Mouse (Mus musculus): Measurements from ENCODE around the gene Olfr31.

Gene Olfr31

GRCm38 (mm10) chr14:14322528-14322927 lies at the start of gene Olfr31:
TSS of gene Olfr31 (plus strand) at chr14:14322828.
- DNase-seq (ENCODE audit: low read depth) = no peak

- no peak for DNase-seq (ENCODE audit: low read depth)
Measured at GRCm38 (mm10) chr14:14294426-14294825, 28.2 kb upstream of the Olfr31 start.

DNA sequence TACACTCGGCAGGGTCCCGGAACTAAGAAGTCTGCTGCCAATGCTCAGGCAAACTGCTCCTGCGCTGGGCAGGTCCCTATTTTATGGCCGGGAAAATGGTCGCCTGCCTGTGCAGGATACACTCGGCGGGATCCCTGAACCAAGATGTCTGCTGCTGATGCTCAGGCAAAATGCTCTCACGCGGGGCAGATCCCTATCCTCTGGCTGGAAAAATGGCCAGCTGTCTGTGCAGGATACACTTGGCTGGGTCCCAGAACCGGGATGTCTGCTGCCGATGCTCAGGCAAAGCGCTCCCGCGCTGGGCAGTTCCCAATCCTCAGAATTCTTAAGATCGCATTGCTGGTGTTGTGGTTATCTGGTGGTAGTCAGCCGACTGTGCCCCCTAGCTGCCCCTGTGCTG lies 13.7 kb upstream of the Olfr31 start:
- no peak for DNase-seq (ENCODE audit: low read depth)

GRCm38 (mm10) chr14:14309416-14309815 lies 13.2 kb upstream of the Olfr31 start:
- no peak for DNase-seq (ENCODE audit: low read depth)

DNA sequence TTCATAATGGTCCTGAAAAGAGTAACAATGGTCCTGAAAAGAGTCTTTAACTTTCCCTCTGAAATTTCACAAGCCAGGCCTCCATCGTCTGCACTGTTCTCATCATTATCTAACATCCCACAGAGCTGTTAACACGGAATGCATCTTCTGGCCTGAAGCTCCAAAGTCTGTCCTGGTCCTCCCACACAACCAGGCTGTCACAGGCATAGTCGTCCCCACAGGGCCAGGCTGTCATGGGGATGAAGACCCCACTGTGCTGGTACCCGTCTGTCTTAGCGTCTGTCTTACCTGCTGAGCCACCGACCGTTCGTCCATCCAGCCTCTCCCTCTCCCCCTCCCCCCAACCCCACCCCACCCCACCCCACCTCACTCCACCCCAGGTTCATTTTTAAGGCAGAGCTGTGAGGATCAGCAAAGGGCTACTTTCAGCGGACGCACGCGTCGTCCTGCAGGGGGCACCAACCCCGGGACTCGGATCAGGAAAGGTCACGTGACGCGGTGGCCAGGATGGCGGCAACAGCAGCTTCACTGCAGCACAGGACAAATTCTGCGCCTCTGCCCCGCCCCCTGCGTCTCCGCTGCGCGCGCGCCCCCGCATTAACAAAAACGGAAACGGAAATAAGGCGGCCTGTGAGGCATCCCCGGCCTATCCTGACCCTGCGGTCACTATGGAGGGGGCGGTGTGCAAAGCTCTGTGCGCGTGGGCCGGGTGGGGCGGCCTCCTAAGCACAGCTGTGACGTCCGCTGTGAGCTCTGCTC lies 22.7 kb downstream of the Olfr31 start:
- peak; percentile 73 for DNase-seq (ENCODE audit: low read depth)

DNA sequence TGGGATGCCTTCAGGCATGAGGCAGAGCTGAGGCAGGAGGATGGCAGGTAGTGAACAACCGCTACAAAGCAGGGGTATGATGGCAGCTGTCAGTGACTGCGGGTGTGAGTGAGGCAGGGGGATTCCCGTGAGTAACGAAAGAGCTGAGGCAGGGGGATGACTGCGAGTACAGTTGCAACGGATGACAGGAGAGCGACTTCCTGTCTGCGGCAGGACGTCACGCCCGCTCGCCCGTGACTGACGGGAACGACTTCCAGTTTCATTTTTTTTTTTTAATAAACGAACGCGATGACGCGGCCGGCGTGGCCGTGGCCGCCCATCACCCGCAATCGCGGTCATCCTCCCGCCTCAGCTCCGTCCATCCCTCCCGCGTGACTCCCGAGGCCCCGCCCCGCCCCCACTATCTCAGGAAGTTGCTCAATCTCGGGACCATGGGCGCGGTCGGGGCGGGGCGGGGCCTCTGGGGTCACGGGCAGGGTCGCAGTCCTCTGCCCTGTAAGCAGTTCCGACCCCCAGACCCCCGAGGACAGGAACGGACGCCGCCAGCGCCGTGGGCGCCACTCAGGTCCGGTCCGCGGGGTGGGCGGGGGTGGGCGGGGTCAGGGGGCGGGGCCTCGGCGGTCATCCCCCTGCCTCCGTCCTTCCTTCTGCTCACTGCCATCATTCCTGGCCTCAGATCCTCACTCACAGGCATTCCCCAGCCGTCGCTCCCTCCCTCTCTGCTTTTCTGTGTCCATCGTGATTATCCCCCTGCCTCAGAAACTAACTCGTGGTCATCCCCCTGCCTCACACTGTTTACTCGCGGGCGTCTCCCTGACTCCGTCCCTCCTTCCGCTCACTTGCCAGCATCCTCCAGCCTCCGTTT lies 23.6 kb downstream of the Olfr31 start, which contains the start of gene Il3ra:
Il3ra (plus strand) TSS at position 328 of the 865 bp plus-strand sequence.
- DNase-seq (ENCODE audit: low read depth) = peak; percentile 65

- DNase-seq (ENCODE audit: low read depth) = no peak
Measured at GRCm38 (mm10) chr14:14346813-14347100, 24.1 kb downstream of the Olfr31 start.

DNA sequence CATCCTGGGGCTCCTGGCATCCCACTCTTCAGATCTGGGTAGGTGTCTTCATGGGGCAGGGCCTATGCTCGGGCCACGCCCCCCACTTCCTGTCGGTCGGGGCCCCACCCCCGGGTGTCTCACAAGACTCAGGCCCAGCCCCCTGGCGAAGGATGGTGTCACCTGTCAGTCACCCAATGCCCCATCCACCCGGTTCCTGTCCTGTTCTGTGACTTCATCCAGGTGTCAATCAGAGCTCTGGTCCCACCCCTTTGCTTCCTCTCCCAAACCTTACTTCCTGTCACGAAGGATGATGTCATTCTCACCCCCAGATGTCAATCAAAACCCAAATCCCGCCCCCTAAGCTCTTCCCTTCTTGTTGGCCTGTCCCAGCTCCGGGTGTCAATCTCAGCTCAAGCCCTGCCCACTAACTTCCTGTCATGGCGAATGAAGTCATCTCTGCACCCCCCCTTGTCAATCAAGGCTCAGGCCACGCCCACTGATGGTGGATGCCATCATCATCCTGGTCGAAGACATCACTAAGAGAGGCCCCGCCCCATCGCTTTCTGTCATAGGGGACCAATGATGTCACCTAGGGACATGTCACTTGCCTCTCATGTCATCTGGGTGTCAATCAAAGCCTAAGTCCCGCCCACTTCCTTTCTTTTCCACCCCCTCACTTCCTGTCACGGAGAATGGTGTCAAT lies 24.7 kb downstream of the Olfr31 start:
- no peak for DNase-seq (ENCODE audit: low read depth)

GRCm38 (mm10) chr14:14347836-14348621 lies 25.4 kb downstream of the Olfr31 start:
- DNase-seq (ENCODE audit: low read depth) = no peak

DNA sequence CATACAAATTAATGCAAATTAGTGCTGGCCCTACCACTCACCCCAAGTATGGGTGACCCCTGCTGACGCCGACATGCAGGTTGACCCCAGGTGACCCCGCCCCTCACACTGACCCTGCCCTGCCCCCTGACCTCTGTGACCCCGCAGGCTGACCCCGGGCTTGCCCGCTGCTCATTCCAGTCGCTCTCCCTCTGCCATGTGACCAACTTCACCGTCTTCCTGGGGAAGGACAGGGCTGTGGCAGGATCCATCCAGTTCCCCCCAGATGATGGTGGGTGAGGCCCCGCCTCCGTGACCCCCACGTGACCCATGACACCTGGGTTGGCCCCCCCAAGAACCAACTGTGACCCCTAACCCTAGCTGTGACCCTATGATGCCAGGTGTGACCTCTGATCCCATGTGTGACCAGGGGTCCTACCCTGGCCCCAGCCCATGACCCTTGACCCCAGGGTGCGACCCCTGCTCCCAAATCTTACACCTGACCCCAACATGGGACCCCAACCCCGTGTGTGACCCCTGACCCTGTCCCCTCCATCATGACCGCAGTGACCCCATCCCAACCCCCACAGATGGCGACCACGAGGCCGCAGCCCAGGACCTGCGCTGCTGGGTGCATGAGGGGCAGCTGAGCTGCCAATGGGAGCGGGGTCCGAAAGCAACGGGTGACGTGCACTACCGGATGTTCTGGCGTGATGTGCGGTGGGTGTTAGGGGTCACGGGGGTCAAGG lies 26.2 kb downstream of the Olfr31 start:
- DNase-seq (ENCODE audit: low read depth) = no peak

DNA sequence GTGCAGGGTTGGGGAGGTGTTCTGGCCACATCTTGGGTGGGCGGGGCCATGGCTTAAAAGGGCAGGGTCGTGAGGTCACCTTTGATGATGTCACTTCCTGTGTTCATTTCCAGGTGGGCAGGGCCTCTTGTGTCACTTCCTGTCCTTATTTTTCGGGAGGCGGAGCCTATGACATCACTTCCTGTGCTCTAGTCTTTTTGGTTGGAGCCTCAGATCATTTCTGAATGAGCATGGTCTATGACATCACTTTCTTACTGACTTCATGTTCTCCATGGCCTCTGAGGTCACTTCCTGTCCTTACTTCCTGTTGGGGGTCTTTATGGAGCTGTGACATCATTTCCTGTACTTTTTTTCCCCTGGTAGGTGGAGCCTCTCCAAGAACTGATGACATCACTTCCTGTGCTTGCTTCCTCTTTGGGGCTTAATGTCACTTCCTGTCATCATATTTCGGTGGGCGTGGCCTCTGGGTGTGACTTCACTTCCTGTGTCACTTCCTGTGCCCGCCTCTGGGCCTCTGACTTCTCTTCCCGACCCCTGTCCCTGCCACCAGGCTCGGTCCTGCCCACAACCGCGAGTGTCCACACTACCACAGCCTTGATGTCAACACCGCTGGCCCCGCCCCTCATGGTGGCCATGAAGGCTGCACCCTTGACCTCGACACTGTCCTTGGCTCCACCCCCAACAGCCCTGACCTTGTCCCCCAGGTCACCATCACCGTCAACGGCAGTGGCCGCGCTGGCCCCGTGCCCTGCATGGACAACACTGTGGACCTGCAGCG lies 27.0 kb downstream of the Olfr31 start:
- no peak for DNase-seq (ENCODE audit: low read depth)

- no peak for DNase-seq (ENCODE audit: low read depth)
Measured at GRCm38 (mm10) chr14:14350263-14351147, 27.9 kb downstream of the Olfr31 start.

- no peak for DNase-seq (ENCODE audit: low read depth)
Measured at GRCm38 (mm10) chr14:14351148-14351455, 28.5 kb downstream of the Olfr31 start.

GRCm38 (mm10) chr14:14351721-14352590 lies 29.3 kb downstream of the Olfr31 start:
- no peak for DNase-seq (ENCODE audit: low read depth)

DNA sequence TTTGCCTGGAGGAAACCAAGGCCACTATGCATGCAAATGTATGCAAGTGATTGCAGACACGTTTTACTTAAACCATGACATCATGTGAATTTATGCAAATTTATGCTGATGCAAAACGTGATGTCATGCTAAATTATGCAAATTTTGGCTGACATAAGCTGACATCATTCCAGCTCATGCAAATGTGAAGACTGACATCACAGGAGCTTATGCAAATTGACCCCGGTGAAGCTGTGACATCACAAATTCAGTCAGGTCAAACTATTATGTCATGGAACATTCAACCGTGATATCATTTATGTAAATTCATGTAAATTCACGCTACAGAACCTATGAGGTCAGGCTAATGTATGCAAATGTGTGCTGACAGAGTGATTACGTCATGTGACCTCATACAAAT lies 30.0 kb downstream of the Olfr31 start:
- no peak for DNase-seq (ENCODE audit: low read depth)

DNA sequence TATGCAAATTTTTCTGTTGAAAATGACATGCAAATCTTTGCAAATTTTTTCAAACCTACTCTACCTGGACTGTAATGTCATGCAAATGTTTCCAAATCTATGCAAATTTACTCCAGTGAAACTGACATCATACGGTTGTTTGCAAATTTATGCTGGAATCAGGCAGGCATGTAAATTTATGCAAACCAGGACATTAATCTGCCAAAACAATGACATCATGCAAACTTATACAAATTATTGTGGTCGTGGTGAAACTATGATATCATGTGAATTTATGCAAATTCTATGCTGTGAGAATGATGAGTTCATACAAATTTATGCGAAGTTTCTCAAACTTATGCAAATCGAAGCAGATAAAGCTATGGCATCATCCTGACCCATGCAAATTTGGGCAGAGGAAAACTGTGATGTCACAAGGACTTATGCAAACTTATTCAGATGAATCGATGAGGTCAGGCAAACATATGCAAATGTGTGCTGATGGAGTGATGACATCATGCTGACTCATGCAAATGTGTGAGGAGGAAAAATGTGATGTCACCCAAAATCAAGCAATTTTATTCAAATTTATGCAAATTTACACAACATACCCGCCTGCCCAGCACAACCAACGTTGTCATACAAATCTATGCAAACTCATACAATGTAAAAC lies 30.6 kb downstream of the Olfr31 start:
- DNase-seq (ENCODE audit: low read depth) = no peak

DNA sequence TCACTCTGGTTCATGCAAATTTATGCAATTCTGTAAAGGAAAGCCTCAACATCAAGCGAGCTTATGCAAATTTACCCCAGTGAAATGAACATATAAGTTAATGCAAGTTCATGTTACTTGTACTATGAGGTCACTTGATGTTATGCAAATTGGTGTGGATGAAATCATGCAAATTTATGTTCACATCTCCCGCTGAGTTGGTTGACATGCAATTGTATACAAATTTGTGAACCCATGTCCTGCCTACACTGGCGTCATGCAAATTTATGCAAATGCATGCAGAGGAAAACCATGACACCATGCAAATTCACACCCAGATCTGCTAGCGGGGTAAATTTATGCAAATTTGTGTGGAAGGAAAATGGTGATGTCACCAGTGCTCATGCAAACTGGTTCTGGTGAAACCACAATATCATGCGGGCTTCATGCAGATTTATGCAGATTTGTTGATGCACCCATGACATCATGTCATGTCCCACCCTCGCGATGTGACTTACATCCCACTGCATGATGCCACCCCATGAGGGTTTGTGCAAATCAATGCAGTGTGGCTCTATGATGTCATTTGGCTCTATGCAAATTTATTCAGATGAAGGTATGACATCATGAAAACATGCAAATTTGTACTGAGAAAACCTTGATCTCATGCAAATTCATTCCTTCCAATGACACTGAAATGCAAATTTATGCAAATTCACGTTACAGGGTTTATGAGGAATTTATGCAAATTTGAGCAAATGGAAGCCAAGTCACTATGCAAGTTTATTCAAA lies 31.3 kb downstream of the Olfr31 start:
- DNase-seq (ENCODE audit: low read depth) = no peak
